Mouse (Mus musculus) Muller cell, postnatal 12 days (primary cell): Measurements from ENCODE around the gene Sycn.

ENCODE experiments used
- DNase-seq: peaks from one replicate; pipeline ENCODE4 v3.0.0-alpha.2; 2015; ENCODE audit errors: inconsistent ontology term

Gene Sycn

DNA sequence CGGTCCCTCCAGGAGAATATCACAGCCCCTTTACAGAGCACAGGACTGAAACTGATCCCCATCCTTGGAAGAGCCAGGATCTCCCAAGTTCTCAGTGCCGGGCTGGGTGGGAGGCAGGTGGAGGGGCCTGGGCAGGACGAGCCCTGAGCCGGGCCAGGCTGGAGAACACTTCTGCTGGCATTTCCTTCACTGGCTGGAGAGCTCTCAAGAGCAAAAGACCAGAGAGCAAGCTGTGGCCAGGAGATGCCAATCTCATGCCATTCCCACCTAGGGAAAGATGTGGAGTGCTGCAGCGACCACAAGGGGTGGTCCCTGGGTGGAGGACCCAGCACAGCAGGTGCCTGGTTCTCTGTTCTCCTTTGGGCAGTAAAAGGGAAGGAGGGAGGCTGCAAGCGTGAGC is 44.3 kb downstream of the Sycn start:
- DNase-seq = no peak

- peak; percentile 41 for DNase-seq
Measured at GRCm38 (mm10) chr7:28586663-28587411, 46.2 kb downstream of the Sycn start.

- DNase-seq = peak; percentile 83
Measured at GRCm38 (mm10) chr7:28587644-28588043, 47.0 kb downstream of the Sycn start.
